Mouse (Mus musculus) heart, embryonic 15.5 days (tissue): ENCODE data around the gene I830077J02Rik. TPM values are rescaled to one million over a fixed set of nuclear protein-coding genes. Genes with fewer than 3 reads are reported as not detected.
"Not testable (repeated sequence)": the region's sequence is repeated elsewhere in the genome, so short reads cannot be mapped to it uniquely, and the experiment has no call there.

Source experiments
- ATAC-seq: fragments of 200-750 bp; cut with Nextera tagmentation; replicated peaks from 2 replicates; pipeline ENCODE4 v1.8.0; 2017; ENCODE audit warnings: low read depth, moderate TSS enrichment; ENCODE audit not compliant: insufficient number of reproducible peaks, insufficient read depth, low FRiP score
- H3K27ac ChIP-seq: fragments of 300-500 bp; sonication (generic); 2 replicates; pipeline ENCODE4 v1.5.1; 2015; ENCODE audit warnings: mild to moderate bottlenecking, inconsistent platforms
- H3K27me3 ChIP-seq: fragments of 300-500 bp; sonication (generic); 2 replicates; pipeline ENCODE4 v1.6.1; 2015; ENCODE audit warnings: inconsistent platforms
- H3K36me3 ChIP-seq: fragments of 300-500 bp; sonication (generic); 2 replicates; pipeline ENCODE4 v1.6.1; 2015; ENCODE audit warnings: mild to moderate bottlenecking, inconsistent platforms
- H3K4me1 ChIP-seq: fragments of 300-500 bp; sonication (generic); replicated peaks from 2 replicates; pipeline ENCODE4 v1.6.1; 2015; ENCODE audit warnings: inconsistent platforms
- H3K4me2 ChIP-seq: fragments of 300-500 bp; sonication (generic); 2 replicates; pipeline ENCODE4 v1.6.1; 2015; ENCODE audit warnings: inconsistent platforms, mild to moderate bottlenecking, moderate library complexity
- H3K4me3 ChIP-seq: fragments of 300-500 bp; sonication (generic); 2 replicates; pipeline ENCODE4 v1.5.1; 2015; ENCODE audit warnings: mild to moderate bottlenecking, inconsistent platforms
- H3K9ac ChIP-seq: fragments of 300-500 bp; sonication (generic); 2 replicates; pipeline ENCODE4 v1.6.1; 2015; ENCODE audit warnings: mild to moderate bottlenecking, inconsistent platforms
- H3K9me3 ChIP-seq: fragments of 300-500 bp; sonication (generic); replicated peaks from 2 replicates; pipeline ENCODE4 v1.6.1; 2016; ENCODE audit warnings: inconsistent platforms
- WGBS: fragments of 180-500 bp; shearing (Covaris S2); methylation state at CpG from one replicate; pipeline ENCODE4 v1.1.7; 2015; ENCODE audit warnings: mixed read lengths; 5-methylcytosine and 5-hydroxymethylcytosine counted together
- polyA plus RNA-seq: library from polyadenylated mRNA; unstranded; fragments of >200 nt; fragmentation: Nextera tagmentation; extraction: Ambion mirVana; gene quantifications from 2 replicates; pipeline ENCODE4 v1.2.1, GENCODE M21; 2015

The I830077J02Rik gene
- polyA plus RNA-seq, 1 experiment from 2014 or later: 0.76 TPM

- Histone ChIP-seq H3K4me3 (no peak overlapping the region), H3K9ac (no peak overlapping the region), H3K9me3 (no peaks in the 10 kb centered on the region), H3K36me3 (no peaks in the 10 kb centered on the region), H3K27me3 (no peaks in the 10 kb centered on the region), H3K27ac (peak overlapping the region; percentile 3; the same call in 1 of the 2 replicates), H3K4me2 (no peak overlapping the region), H3K4me1 (peaks cover 18% of the 10 kb centered on the region)
- peak; percentile 51; the same call in 1 of the 2 replicates for ATAC-seq
- 41% methylated on average over 10 of the region's 10 CpGs for WGBS
These were observed 14.7 kb downstream of the I830077J02Rik start for GRCm38 (mm10) chr3:105917656-105918354.

GRCm38 (mm10) chr3:105916455-105916854, 16.0 kb downstream of the I830077J02Rik start:
- H3K4me1 ChIP-seq: peaks cover 26% of the 10 kb centered on the region
- not testable (repeated sequence) for H3K27me3 ChIP-seq, H3K36me3 ChIP-seq, H3K9me3 ChIP-seq, H3K4me3 ChIP-seq, H3K4me2 ChIP-seq, ATAC-seq, H3K9ac ChIP-seq, H3K27ac ChIP-seq

GRCm38 (mm10) chr3:105915281-105915680, 17.2 kb downstream of the I830077J02Rik start:
- Histone ChIP-seq H3K27me3 (no peaks in the 10 kb centered on the region), H3K27ac (no peak overlapping the region), H3K4me1 (peaks cover 26% of the 10 kb centered on the region), H3K4me2 (no peak overlapping the region), H3K4me3 (no peak overlapping the region), H3K9ac (no peak overlapping the region), H3K9me3 (no peaks in the 10 kb centered on the region), H3K36me3 (no peaks in the 10 kb centered on the region)
- 21% methylated on average over 1 of the region's 1 CpGs for WGBS
- no peak for ATAC-seq

GRCm38 (mm10) chr3:105913839-105914681, 18.4 kb downstream of the I830077J02Rik start:
- ATAC-seq: no peak; the same call in 1 of the 2 replicates
- H3K27me3 ChIP-seq: no peaks in the 10 kb centered on the region
- peaks cover 26% of the 10 kb centered on the region for H3K4me1 ChIP-seq
- H3K9me3 ChIP-seq: no peaks in the 10 kb centered on the region
- H3K4me2 ChIP-seq: peak overlapping the region; percentile 17; the same call in 1 of the 2 replicates
- no peaks in the 10 kb centered on the region for H3K36me3 ChIP-seq
- WGBS: 12% methylated on average over 10 of the region's 10 CpGs
- H3K27ac ChIP-seq: 0 out of 2 replicates have a peak overlapping the region, but pooled peaks have one; percentile 20
- H3K9ac ChIP-seq: no peak overlapping the region
- no peak overlapping the region for H3K4me3 ChIP-seq

- H3K4me2 ChIP-seq: no peak overlapping the region
- H3K4me1 ChIP-seq: peaks cover 29% of the 10 kb centered on the region
- H3K9ac ChIP-seq: no peak overlapping the region
- H3K36me3 ChIP-seq: no peaks in the 10 kb centered on the region
- H3K27me3 ChIP-seq: no peaks in the 10 kb centered on the region
- H3K27ac ChIP-seq: no peak overlapping the region
- no peak for ATAC-seq
- no peak overlapping the region for H3K4me3 ChIP-seq
- 55% methylated on average over 9 of the region's 9 CpGs for WGBS
- no peaks in the 10 kb centered on the region for H3K9me3 ChIP-seq
These were observed 20.2 kb downstream of the I830077J02Rik start for GRCm38 (mm10) chr3:105912097-105912880.

GRCm38 (mm10) chr3:105910519-105911190, 21.8 kb downstream of the I830077J02Rik start:
- Histone ChIP-seq H3K27me3 (no peaks in the 10 kb centered on the region), H3K9me3 (no peaks in the 10 kb centered on the region), H3K4me3 (no peak overlapping the region), H3K36me3 (no peaks in the 10 kb centered on the region), H3K27ac (no peak overlapping the region), H3K4me1 (peaks cover 29% of the 10 kb centered on the region), H3K9ac (no peak overlapping the region), H3K4me2 (no peak overlapping the region)
- 71% methylated on average over 11 of the region's 11 CpGs for WGBS
- no peak for ATAC-seq

- H3K9ac ChIP-seq: no peak overlapping the region
- WGBS: 87% methylated on average over 4 of the region's 4 CpGs
- H3K27ac ChIP-seq: no peak overlapping the region
- no peak for ATAC-seq
- no peak overlapping the region for H3K4me3 ChIP-seq
- no peaks in the 10 kb centered on the region for H3K9me3 ChIP-seq
- H3K4me2 ChIP-seq: no peak overlapping the region
- no peaks in the 10 kb centered on the region for H3K27me3 ChIP-seq
- no peaks in the 10 kb centered on the region for H3K36me3 ChIP-seq
- H3K4me1 ChIP-seq: peaks cover 20% of the 10 kb centered on the region
These were observed 23.5 kb downstream of the I830077J02Rik start for GRCm38 (mm10) chr3:105908976-105909375.

- no peak overlapping the region for H3K4me3 ChIP-seq
- H3K4me1 ChIP-seq: peaks cover 14% of the 10 kb centered on the region
- H3K27ac ChIP-seq: no peak overlapping the region
- no peaks in the 10 kb centered on the region for H3K27me3 ChIP-seq
- no peak for ATAC-seq
- WGBS: 20% methylated on average over 9 of the region's 9 CpGs
- H3K9me3 ChIP-seq: no peaks in the 10 kb centered on the region
- no peaks in the 10 kb centered on the region for H3K36me3 ChIP-seq
- no peak overlapping the region for H3K9ac ChIP-seq
- H3K4me2 ChIP-seq: no peak overlapping the region
These were observed 24.4 kb downstream of the I830077J02Rik start for GRCm38 (mm10) chr3:105907956-105908655.

- WGBS: 95% methylated on average over 9 of the region's 9 CpGs
- Histone ChIP-seq H3K9ac (no peak overlapping the region), H3K27ac (no peak overlapping the region)
These were observed 27.7 kb downstream of the I830077J02Rik start for GRCm38 (mm10) chr3:105904721-105905120.

GRCm38 (mm10) chr3:105904213-105904612, 28.3 kb downstream of the I830077J02Rik start:
- peaks cover 11% of the 10 kb centered on the region; the same call in 1 of the 2 replicates for H3K27me3 ChIP-seq
- H3K9me3 ChIP-seq: no peaks in the 10 kb centered on the region
- no peak overlapping the region for H3K27ac ChIP-seq
- no peak overlapping the region for H3K9ac ChIP-seq
- no peak overlapping the region for H3K4me3 ChIP-seq
- 49% methylated on average over 4 of the region's 4 CpGs for WGBS
- no peak for ATAC-seq
- H3K4me2 ChIP-seq: no peak overlapping the region
- no peaks in the 10 kb centered on the region for H3K36me3 ChIP-seq
- H3K4me1 ChIP-seq: peaks cover 11% of the 10 kb centered on the region

More at GRCm38 (mm10) chr3:105904721-105905120, 27.7 kb downstream of the I830077J02Rik start:
- Histone ChIP-seq H3K4me3 (no peak overlapping the region), H3K9me3 (no peaks in the 10 kb centered on the region), H3K4me1 (peaks cover 6% of the 10 kb centered on the region), H3K4me2 (no peak overlapping the region), H3K36me3 (no peaks in the 10 kb centered on the region), H3K27me3 (peaks cover 11% of the 10 kb centered on the region; the same call in 1 of the 2 replicates)
- ATAC-seq: no peak
